Mouse (Mus musculus): ENCODE data around the gene Msrb3. TPM values are rescaled to one million over a fixed set of nuclear protein-coding genes. Genes with fewer than 3 reads are reported as not detected.

Gene Msrb3
- polyA plus RNA-seq, 1 experiment from 2014 or later: 0.82 TPM

- Histone ChIP-seq H3K27ac (no peak overlapping the region), H3K36me3 (no peaks in the 10 kb centered on the region), H3K4me2 (peak overlapping the region; percentile 54), H3K9ac (no peak overlapping the region), H3K27me3 (no peaks in the 10 kb centered on the region), H3K4me3 (replicated peaks) (peak overlapping the region; percentile 28), H3K4me1 (replicated peaks) (peaks cover 21% of the 10 kb centered on the region), H3K9me3 (replicated peaks) (no peaks in the 10 kb centered on the region)
- peak; percentile 80 for ATAC-seq (ENCODE audit: low read depth)
- peak; percentile 63 for DNase-seq
- 13% methylated on average over 26 of the region's 26 CpGs for WGBS (ENCODE audit: insufficient replicate concordance)
These were observed 23.0 kb downstream of the Msrb3 start for GRCm38 (mm10) chr10:120875672-120876463.

GRCm38 (mm10) chr10:120874261-120874660 is 24.6 kb downstream of the Msrb3 start:
- WGBS (ENCODE audit: insufficient replicate concordance): 67% methylated on average over 12 of the region's 12 CpGs
- Histone ChIP-seq H3K4me1 (replicated peaks) (peaks cover 21% of the 10 kb centered on the region), H3K4me2 (no peak overlapping the region), H3K9ac (no peak overlapping the region), H3K4me3 (replicated peaks) (no peak overlapping the region), H3K27me3 (no peaks in the 10 kb centered on the region), H3K27ac (no peak overlapping the region), H3K36me3 (no peaks in the 10 kb centered on the region), H3K9me3 (replicated peaks) (no peaks in the 10 kb centered on the region)
- DNase-seq: no peak
- ATAC-seq (ENCODE audit: low read depth): no peak

- DNase-seq (no peak), ATAC-seq (ENCODE audit: low read depth) (no peak)
- Histone ChIP-seq H3K4me2 (no peak overlapping the region), H3K9me3 (replicated peaks) (no peaks in the 10 kb centered on the region), H3K27me3 (no peaks in the 10 kb centered on the region), H3K27ac (no peak overlapping the region), H3K4me3 (replicated peaks) (no peak overlapping the region), H3K9ac (no peak overlapping the region), H3K4me1 (replicated peaks) (peaks cover 21% of the 10 kb centered on the region), H3K36me3 (no peaks in the 10 kb centered on the region)
- 34% methylated on average over 8 of the region's 8 CpGs for WGBS (ENCODE audit: insufficient replicate concordance)
These were observed 25.2 kb downstream of the Msrb3 start for GRCm38 (mm10) chr10:120873646-120874201.

GRCm38 (mm10) chr10:120872483-120872862 is 26.4 kb downstream of the Msrb3 start:
- H3K36me3 ChIP-seq: no peaks in the 10 kb centered on the region
- peak overlapping the region; percentile 47 for H3K4me2 ChIP-seq
- DNase-seq (no peak), ATAC-seq (ENCODE audit: low read depth) (no peak)
- no peaks in the 10 kb centered on the region for H3K27me3 ChIP-seq
- H3K27ac ChIP-seq: no peak overlapping the region
- H3K4me1 ChIP-seq (replicated peaks): peaks cover 21% of the 10 kb centered on the region
- H3K9ac ChIP-seq: no peak overlapping the region
- WGBS (ENCODE audit: insufficient replicate concordance): 9% methylated on average over 13 of the region's 13 CpGs
- no peaks in the 10 kb centered on the region for H3K9me3 ChIP-seq (replicated peaks)
- H3K4me3 ChIP-seq (replicated peaks): peak overlapping the region; percentile 11; the same call in 1 of the 2 replicates

GRCm38 (mm10) chr10:120871630-120872482 is 27.0 kb downstream of the Msrb3 start:
- WGBS (ENCODE audit: insufficient replicate concordance): 57% methylated on average over 22 of the region's 22 CpGs
- DNase-seq (no peak), ATAC-seq (ENCODE audit: low read depth) (no peak)
- no peaks in the 10 kb centered on the region for H3K36me3 ChIP-seq
- peaks cover 21% of the 10 kb centered on the region for H3K4me1 ChIP-seq (replicated peaks)
- no peak overlapping the region for H3K27ac ChIP-seq
- H3K9ac ChIP-seq: no peak overlapping the region
- H3K4me2 ChIP-seq: peak overlapping the region; percentile 47
- peak overlapping the region; percentile 11; the same call in 1 of the 2 replicates for H3K4me3 ChIP-seq (replicated peaks)
- H3K9me3 ChIP-seq (replicated peaks): no peaks in the 10 kb centered on the region
- no peaks in the 10 kb centered on the region for H3K27me3 ChIP-seq

GRCm38 (mm10) chr10:120871096-120871495 is 27.8 kb downstream of the Msrb3 start:
- 72% methylated on average over 14 of the region's 14 CpGs for WGBS (ENCODE audit: insufficient replicate concordance)
- Histone ChIP-seq H3K9ac (no peak overlapping the region), H3K27ac (no peak overlapping the region), H3K4me1 (replicated peaks) (peaks cover 14% of the 10 kb centered on the region), H3K4me3 (replicated peaks) (no peak overlapping the region), H3K4me2 (no peak overlapping the region), H3K27me3 (no peaks in the 10 kb centered on the region), H3K9me3 (replicated peaks) (no peaks in the 10 kb centered on the region), H3K36me3 (no peaks in the 10 kb centered on the region)
- DNase-seq: no peak
- no peak for ATAC-seq (ENCODE audit: low read depth)

- no peak overlapping the region for H3K9ac ChIP-seq
- H3K4me3 ChIP-seq (replicated peaks): no peak overlapping the region
- H3K36me3 ChIP-seq: no peaks in the 10 kb centered on the region
- DNase-seq (no peak), ATAC-seq (ENCODE audit: low read depth) (no peak)
- peaks cover 9% of the 10 kb centered on the region; the same call in 1 of the 2 replicates for H3K4me1 ChIP-seq (replicated peaks)
- no peak overlapping the region for H3K4me2 ChIP-seq
- H3K9me3 ChIP-seq (replicated peaks): no peaks in the 10 kb centered on the region
- H3K27ac ChIP-seq: no peak overlapping the region
- 81% methylated on average over 22 of the region's 22 CpGs for WGBS (ENCODE audit: insufficient replicate concordance)
- H3K27me3 ChIP-seq: no peaks in the 10 kb centered on the region
These were observed 29.6 kb downstream of the Msrb3 start for GRCm38 (mm10) chr10:120869241-120869775.

GRCm38 (mm10) chr10:120864446-120864845 is 34.5 kb downstream of the Msrb3 start:
- no peaks in the 10 kb centered on the region for H3K27me3 ChIP-seq
- H3K9me3 ChIP-seq (replicated peaks): no peaks in the 10 kb centered on the region
- no peak overlapping the region for H3K9ac ChIP-seq
- no peak overlapping the region for H3K4me2 ChIP-seq
- DNase-seq (no peak), ATAC-seq (ENCODE audit: low read depth) (no peak)
- no peak overlapping the region for H3K4me3 ChIP-seq (replicated peaks)
- H3K4me1 ChIP-seq (replicated peaks): no peaks in the 10 kb centered on the region
- H3K27ac ChIP-seq: no peak overlapping the region
- 30% methylated on average over 9 of the region's 9 CpGs for WGBS (ENCODE audit: insufficient replicate concordance)
- H3K36me3 ChIP-seq: no peaks in the 10 kb centered on the region

- H3K27ac ChIP-seq: no peak overlapping the region
These were observed 37.2 kb downstream of the Msrb3 start for GRCm38 (mm10) chr10:120861674-120862073.

GRCm38 (mm10) chr10:120861194-120861593 is 37.7 kb downstream of the Msrb3 start:
- H3K4me1 ChIP-seq (replicated peaks): no peaks in the 10 kb centered on the region
- no peak overlapping the region for H3K27ac ChIP-seq
- H3K36me3 ChIP-seq: no peaks in the 10 kb centered on the region
- no peak overlapping the region for H3K9ac ChIP-seq
- ATAC-seq (ENCODE audit: low read depth) (no peak), DNase-seq (no peak)
- H3K4me2 ChIP-seq: no peak overlapping the region
- H3K9me3 ChIP-seq (replicated peaks): no peaks in the 10 kb centered on the region
- no peak overlapping the region for H3K4me3 ChIP-seq (replicated peaks)
- 50% methylated on average over 3 of the region's 3 CpGs for WGBS (ENCODE audit: insufficient replicate concordance)
- no peaks in the 10 kb centered on the region for H3K27me3 ChIP-seq

More at GRCm38 (mm10) chr10:120861674-120862073, 37.2 kb downstream of the Msrb3 start:
- DNase-seq: no peak
- no peaks in the 10 kb centered on the region for H3K27me3 ChIP-seq
- H3K4me3 ChIP-seq (replicated peaks): no peak overlapping the region
- ATAC-seq (ENCODE audit: low read depth): no peak
- no peaks in the 10 kb centered on the region for H3K9me3 ChIP-seq (replicated peaks)
- no peaks in the 10 kb centered on the region for H3K36me3 ChIP-seq
- no peaks in the 10 kb centered on the region for H3K4me1 ChIP-seq (replicated peaks)
- 81% methylated on average over 12 of the region's 12 CpGs for WGBS (ENCODE audit: insufficient replicate concordance)
- H3K9ac ChIP-seq: no peak overlapping the region
- H3K4me2 ChIP-seq: no peak overlapping the region

- H3K4me3 ChIP-seq (replicated peaks): 0 out of 2 replicates have a peak overlapping the region, but pooled peaks have one; percentile 18
These were observed 41.3 kb downstream of the Msrb3 start for GRCm38 (mm10) chr10:120857531-120858001.

More at GRCm38 (mm10) chr10:120857531-120858001, 41.3 kb downstream of the Msrb3 start:
- Histone ChIP-seq H3K4me2 (peak overlapping the region; percentile 28; the same call in 1 of the 2 replicates), H3K27ac (no peak overlapping the region), H3K36me3 (no peaks in the 10 kb centered on the region), H3K27me3 (no peaks in the 10 kb centered on the region), H3K9ac (no peak overlapping the region), H3K9me3 (replicated peaks) (no peaks in the 10 kb centered on the region), H3K4me1 (replicated peaks) (no peaks in the 10 kb centered on the region)
- ATAC-seq (ENCODE audit: low read depth) (peak; percentile 68), DNase-seq (peak; percentile 38)
- 34% methylated on average over 13 of the region's 13 CpGs for WGBS (ENCODE audit: insufficient replicate concordance)
